Mouse (Mus musculus) liver, embryonic 12.5 days (tissue): ENCODE measurements around the gene Gas2l1. TPM values are rescaled to one million over a fixed set of nuclear protein-coding genes. Genes with fewer than 3 reads are reported as not detected.

ENCODE experiments used
- ATAC-seq: fragments of 200-750 bp; cut with Nextera tagmentation; 2 replicates; pipeline ENCODE4 v1.8.0; 2017; ENCODE audit warnings: moderate number of reproducible peaks, mild to moderate bottlenecking, moderate library complexity
- H3K27ac ChIP-seq: fragments of 300-500 bp; sonication (generic); 2 replicates; pipeline ENCODE4 v1.5.1; 2016; ENCODE audit warnings: mild to moderate bottlenecking
- H3K27me3 ChIP-seq: fragments of 300-500 bp; sonication (generic); replicated peaks from 2 replicates; pipeline ENCODE4 v1.6.1; 2016; ENCODE audit warnings: mild to moderate bottlenecking, moderate library complexity
- H3K36me3 ChIP-seq: fragments of 300-500 bp; sonication (generic); 2 replicates; pipeline ENCODE4 v1.6.1; 2016; ENCODE audit warnings: mild to moderate bottlenecking, moderate library complexity
- H3K4me1 ChIP-seq: fragments of 300-500 bp; sonication (generic); 2 replicates; pipeline ENCODE4 v1.6.1; 2016
- H3K4me2 ChIP-seq: fragments of 300-500 bp; sonication (generic); 2 replicates; pipeline ENCODE4 v1.6.1; 2016; ENCODE audit warnings: mild to moderate bottlenecking, moderate library complexity
- H3K4me3 ChIP-seq: fragments of 300-500 bp; sonication (generic); 2 replicates; pipeline ENCODE4 v1.5.1; 2016; ENCODE audit warnings: mild to moderate bottlenecking, moderate library complexity
- H3K9ac ChIP-seq: fragments of 300-500 bp; sonication (generic); 2 replicates; pipeline ENCODE4 v1.6.1; 2016; ENCODE audit warnings: mild to moderate bottlenecking, moderate library complexity
- H3K9me3 ChIP-seq: fragments of 300-500 bp; sonication (generic); replicated peaks from 2 replicates; pipeline ENCODE4 v1.6.1; 2016; ENCODE audit warnings: mild to moderate bottlenecking, moderate library complexity
- WGBS: fragments of 180-500 bp; shearing (Covaris S2); methylation state at CpG from one replicate; pipeline ENCODE4 v1.1.7; 2016; ENCODE audit not compliant: insufficient replicate concordance; 5-methylcytosine and 5-hydroxymethylcytosine counted together
- polyA plus RNA-seq: library from polyadenylated mRNA; unstranded; fragments of >200 nt; fragmentation: Nextera tagmentation; extraction: Ambion mirVana; gene quantifications from 2 replicates; pipeline ENCODE4 v1.2.1, GENCODE M21; 2016

Gas2l1 gene
- polyA plus RNA-seq, 1 experiment from 2014 or later: 37.5 TPM

DNA sequence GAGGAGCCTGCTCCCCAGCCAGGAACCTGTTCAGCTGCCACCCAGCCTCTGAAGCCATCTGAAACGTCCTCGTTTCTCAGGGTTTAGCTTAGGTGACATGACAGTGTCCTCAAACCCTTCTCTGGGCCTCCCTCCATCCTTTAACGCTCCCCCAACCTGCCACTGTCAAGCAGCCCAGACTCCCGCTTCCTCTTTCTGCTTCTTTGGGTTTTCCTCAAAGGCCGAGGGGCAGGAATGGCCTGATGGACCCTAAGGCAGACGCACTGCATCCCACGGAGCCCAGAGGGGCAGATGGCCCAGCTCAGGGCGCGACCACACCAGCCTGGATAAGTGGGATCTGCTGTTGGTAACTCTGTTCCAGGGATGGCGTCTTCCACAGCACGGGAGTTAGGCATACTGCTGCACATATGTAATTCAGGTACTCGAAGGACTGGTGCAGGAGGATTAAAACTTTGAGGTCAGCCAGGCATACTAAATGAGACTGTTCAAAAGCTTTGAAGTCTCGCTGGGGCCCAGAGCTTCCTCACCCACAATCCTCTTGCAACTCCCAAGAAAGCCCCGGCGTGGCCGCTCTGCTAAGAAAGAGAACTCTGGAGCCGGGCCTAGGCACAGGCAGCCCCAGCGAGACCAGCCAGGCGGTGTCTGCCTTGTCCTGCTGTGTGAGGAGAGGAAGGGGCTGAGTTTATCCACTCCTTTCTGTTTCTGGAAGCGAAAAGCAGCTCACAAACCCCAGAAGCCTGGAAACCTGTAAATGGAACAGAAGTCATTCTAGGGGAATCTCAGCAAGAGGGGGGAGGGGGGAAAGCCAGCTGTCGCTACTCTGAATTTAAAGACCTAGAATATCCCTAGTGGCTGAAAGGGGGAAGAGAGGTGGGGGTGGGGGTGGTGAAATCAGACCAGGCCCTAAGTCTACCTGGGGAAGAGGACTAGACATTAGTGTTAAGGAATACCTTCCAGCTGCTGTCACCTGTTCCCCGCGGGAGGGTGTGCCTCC, 8.9 kb downstream of the Gas2l1 start:
- Histone ChIP-seq H3K27me3 (peaks cover 67% of the 10 kb centered on the region), H3K9me3 (no peaks in the 10 kb centered on the region), H3K9ac (no peak overlapping the region), H3K27ac (no peak overlapping the region), H3K4me1 (peaks cover 13% of the 10 kb centered on the region), H3K36me3 (peaks cover 7% of the 10 kb centered on the region; the same call in 1 of the 2 replicates), H3K4me3 (no peak overlapping the region), H3K4me2 (no peak overlapping the region)
- ATAC-seq: no peak
- WGBS: 46% methylated on average over 23 of the region's 23 CpGs

DNA sequence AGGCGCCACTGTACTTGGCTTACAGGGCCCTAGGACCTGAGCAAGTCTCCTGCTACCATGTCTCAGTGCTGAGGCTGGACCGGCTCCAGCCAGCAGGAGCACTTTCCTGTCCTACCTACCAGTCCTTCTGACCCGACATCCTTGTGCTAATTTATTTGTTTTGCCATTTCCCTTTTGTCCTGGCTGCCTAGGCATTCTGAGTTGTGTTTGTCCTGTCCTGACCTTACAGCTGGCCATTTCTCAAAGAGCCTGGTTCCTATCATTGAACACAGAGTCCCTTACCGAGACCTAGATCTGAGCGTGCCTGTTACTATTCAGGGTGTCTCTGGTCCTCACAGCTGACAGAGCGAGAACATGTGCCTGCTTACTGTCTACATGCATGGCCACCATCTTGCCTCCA, 10.3 kb downstream of the Gas2l1 start:
- ATAC-seq: no peak
- Histone ChIP-seq H3K4me1 (peaks cover 9% of the 10 kb centered on the region), H3K27me3 (peaks cover 66% of the 10 kb centered on the region), H3K36me3 (no peaks in the 10 kb centered on the region), H3K4me3 (no peak overlapping the region), H3K4me2 (no peak overlapping the region), H3K9ac (no peak overlapping the region), H3K27ac (no peak overlapping the region), H3K9me3 (no peaks in the 10 kb centered on the region)
- WGBS: 67% methylated on average over 6 of the region's 6 CpGs

DNA sequence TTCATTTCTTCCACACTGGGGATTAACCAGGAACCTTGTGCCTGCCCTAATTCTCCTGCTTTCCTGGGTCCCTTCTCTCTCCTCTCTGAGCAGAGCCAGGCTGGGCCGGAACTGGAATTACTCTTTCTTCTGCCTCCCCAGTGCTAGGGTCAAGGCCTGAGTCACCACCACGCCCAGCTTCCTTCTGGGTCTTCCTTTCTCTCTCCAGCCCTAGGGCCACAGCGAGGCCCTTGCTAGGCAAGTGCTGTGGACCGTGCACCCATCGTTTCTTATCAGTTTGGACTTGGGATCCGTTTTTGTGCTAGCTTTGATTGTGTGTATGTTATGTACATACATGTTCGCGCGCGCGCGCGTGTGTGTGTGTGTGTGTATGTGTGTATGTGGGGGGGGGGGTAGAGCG, 11.0 kb downstream of the Gas2l1 start:
- ATAC-seq: no peak
- no peaks in the 10 kb centered on the region for H3K36me3 ChIP-seq
- H3K9me3 ChIP-seq: no peaks in the 10 kb centered on the region
- H3K4me3 ChIP-seq: no peak overlapping the region
- 73% methylated on average over 14 of the region's 14 CpGs for WGBS
- H3K4me2 ChIP-seq: no peak overlapping the region
- H3K4me1 ChIP-seq: peaks cover 9% of the 10 kb centered on the region
- H3K27me3 ChIP-seq: peaks cover 63% of the 10 kb centered on the region
- H3K9ac ChIP-seq: no peak overlapping the region
- H3K27ac ChIP-seq: no peak overlapping the region

DNA sequence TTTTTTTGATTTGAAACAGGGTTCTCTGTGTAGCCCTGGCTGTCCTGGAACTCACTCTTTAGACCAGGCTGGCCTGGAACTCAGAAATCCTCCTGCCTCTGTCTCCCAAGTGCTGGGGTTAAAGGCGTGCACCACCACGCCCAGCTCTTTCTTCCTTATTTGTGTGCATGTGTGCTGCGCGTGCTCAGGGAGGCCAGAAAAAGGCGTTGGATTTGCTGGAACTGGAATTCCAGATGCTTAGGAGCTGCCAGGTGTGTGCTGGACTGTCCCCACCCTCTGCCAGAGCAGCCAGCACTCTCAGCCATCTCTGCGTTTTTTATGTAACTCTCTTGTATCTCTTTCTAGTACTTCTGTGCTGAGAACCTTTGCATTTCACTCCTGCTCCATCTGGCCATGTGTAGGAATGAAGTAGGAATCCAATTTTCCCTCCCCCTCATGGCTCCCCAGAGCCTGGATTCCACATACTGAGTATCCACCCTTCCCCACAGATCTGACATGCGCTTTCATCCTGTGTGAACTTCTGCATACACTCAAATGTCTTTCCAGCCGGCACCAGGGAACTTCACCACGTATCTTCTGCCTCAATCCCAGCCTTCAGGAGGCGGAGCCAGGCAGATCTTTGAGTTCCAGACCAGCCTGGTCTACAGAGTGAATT, 12.8 kb downstream of the Gas2l1 start:
- H3K9ac ChIP-seq: no peak overlapping the region
- H3K4me2 ChIP-seq: no peak overlapping the region
- no peak for ATAC-seq
- no peak overlapping the region for H3K4me3 ChIP-seq
- peaks cover 44% of the 10 kb centered on the region for H3K27me3 ChIP-seq
- H3K36me3 ChIP-seq: no peaks in the 10 kb centered on the region
- H3K27ac ChIP-seq: no peak overlapping the region
- H3K4me1 ChIP-seq: peaks cover 8% of the 10 kb centered on the region
- WGBS: 64% methylated on average over 10 of the region's 10 CpGs
- no peaks in the 10 kb centered on the region for H3K9me3 ChIP-seq

DNA sequence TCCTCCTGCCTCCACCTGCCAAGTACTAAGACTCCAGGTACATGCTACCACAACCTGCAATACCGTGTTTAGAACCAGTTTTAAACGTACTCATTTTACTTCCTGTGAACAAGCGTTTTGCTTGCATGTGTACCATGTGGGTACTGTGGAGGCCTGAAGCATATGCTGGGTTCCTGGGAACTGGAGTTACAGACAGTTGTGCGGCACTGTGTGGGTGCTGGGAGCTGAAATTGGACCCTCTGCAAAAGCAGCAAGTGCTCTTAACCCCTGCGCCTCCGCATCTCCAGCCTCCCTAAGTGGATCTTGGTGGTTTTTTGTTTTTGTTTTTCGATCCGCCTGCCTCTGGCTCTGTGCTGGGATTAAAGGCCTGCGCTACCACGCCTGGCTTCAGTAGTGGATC, 13.5 kb downstream of the Gas2l1 start:
- peaks cover 39% of the 10 kb centered on the region for H3K27me3 ChIP-seq
- H3K9ac ChIP-seq: no peak overlapping the region
- H3K36me3 ChIP-seq: no peaks in the 10 kb centered on the region
- H3K4me1 ChIP-seq: peaks cover 8% of the 10 kb centered on the region
- 83% methylated on average over 10 of the region's 10 CpGs for WGBS
- H3K9me3 ChIP-seq: no peaks in the 10 kb centered on the region
- H3K4me3 ChIP-seq: no peak overlapping the region
- no peak overlapping the region for H3K27ac ChIP-seq
- no peak overlapping the region for H3K4me2 ChIP-seq
- no peak for ATAC-seq

DNA sequence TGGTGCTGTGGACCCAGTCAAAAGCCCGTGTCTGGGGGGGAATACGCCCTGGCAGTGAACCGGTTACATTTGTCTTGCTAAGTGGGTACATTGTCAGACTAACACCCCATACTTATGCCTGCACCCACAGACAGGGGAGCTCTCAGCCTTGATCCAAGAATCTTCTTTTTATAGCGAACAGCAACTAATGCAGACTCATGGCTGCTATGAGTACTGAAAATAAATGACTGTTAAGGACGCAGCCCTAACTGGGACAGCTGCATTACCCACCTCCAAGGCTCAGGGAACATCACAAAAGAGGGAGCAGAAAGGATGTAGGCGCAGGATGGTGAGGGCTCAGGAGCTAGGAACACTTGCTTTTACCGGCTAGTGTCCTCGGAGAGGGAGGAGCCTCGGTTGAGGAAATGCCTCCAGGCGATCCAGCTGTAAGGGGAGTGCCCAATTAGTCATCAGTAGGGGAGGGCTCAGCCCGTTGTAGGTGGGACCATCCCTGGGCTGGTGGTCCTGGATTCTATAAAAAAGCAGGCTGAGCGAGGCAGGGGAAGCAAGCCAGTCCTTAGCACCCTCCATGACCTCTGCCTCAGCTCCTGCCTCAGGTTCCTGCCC, 18.7 kb downstream of the Gas2l1 start:
- Histone ChIP-seq H3K36me3 (peaks cover 17% of the 10 kb centered on the region), H3K4me2 (no peak overlapping the region), H3K9me3 (no peaks in the 10 kb centered on the region), H3K9ac (no peak overlapping the region), H3K4me1 (peaks cover 8% of the 10 kb centered on the region), H3K27ac (no peak overlapping the region), H3K27me3 (peaks cover 26% of the 10 kb centered on the region), H3K4me3 (no peak overlapping the region)
- no peak for ATAC-seq
- WGBS: 41% methylated on average over 12 of the region's 12 CpGs

DNA sequence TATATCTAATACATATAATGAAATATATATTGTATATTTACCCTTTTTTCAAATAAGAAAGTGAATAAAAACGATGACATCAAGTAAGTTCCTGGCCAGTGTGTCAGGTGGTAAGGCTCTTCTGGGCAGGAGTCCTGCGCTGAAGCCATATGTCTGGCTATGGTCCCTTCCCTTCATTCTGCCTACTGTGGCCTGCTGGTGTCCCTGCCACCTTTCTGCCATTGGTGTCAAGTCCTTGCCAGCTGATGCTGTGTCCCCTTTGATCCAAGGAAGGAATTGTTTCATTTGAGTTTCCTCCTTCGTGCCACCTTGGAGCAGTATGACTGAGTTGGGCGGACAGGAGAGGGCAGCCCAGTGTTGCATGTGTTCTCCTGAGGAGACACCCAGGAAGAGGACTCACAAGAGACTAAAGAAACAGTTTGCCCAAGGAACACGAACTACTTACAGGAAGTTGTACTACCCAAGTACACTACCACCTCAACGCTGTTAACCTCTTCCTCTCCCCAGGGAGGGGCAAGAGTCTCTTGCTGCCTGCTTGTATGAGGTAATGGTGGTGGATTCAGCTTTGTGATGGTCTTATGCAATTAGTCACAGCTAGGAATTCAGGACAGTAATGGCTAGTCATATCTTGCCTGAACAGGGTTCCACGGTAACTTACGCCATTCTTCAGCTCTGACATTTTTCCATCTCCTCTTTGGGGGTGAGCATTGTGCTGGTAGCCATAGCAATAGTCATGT, 22.3 kb downstream of the Gas2l1 start:
- WGBS: 84% methylated on average over 8 of the region's 8 CpGs
- peaks cover 54% of the 10 kb centered on the region for H3K36me3 ChIP-seq
- no peak for ATAC-seq

DNA sequence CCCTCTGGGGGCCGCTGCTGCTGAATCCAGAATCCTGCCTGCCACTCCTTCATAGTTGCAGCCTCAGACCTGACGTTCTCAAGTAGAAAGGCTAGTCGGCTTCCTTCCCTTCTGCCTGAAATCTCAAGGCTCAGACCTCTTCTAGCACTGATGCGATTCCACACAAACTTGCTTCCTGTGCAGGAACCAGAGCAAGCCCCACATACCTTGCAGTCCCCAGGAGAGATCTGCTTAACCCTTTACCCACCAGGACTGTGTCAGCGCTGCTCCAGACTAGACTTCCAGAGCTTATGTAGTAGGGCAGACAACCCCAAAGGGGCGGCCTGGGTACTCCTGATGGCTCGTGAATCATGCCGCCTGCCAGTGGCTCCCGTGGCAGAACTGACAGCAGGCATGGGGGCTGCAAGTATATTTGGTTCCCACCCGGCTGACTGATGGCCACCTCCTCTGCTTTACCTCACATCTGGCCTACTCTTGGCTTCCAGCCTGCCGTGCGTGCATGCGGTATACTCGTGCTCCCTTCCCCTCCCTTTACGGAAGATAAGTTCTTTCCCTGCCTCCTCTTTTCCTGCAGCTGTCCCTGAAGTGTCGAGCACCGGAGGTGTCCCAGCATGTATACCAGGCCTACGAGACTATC, 23.9 kb downstream of the Gas2l1 start:
- Histone ChIP-seq H3K4me1 (no peaks in the 10 kb centered on the region), H3K9me3 (no peaks in the 10 kb centered on the region), H3K4me3 (no peak overlapping the region), H3K36me3 (peaks cover 69% of the 10 kb centered on the region), H3K27me3 (peaks cover 4% of the 10 kb centered on the region; the same call in 1 of the 2 replicates), H3K4me2 (no peak overlapping the region), H3K27ac (no peak overlapping the region), H3K9ac (no peak overlapping the region)
- ATAC-seq: no peak
- WGBS: 82% methylated on average over 18 of the region's 18 CpGs

More for the DNA sequence above, 22.3 kb downstream of the Gas2l1 start:
- peaks cover 8% of the 10 kb centered on the region for H3K27me3 ChIP-seq
- H3K9ac ChIP-seq: no peak overlapping the region
- no peak overlapping the region for H3K4me3 ChIP-seq
- peaks cover under 1% of the 10 kb centered on the region; the same call in 1 of the 2 replicates for H3K4me1 ChIP-seq
- H3K27ac ChIP-seq: no peak overlapping the region
- H3K9me3 ChIP-seq: no peaks in the 10 kb centered on the region
- no peak overlapping the region for H3K4me2 ChIP-seq

DNA sequence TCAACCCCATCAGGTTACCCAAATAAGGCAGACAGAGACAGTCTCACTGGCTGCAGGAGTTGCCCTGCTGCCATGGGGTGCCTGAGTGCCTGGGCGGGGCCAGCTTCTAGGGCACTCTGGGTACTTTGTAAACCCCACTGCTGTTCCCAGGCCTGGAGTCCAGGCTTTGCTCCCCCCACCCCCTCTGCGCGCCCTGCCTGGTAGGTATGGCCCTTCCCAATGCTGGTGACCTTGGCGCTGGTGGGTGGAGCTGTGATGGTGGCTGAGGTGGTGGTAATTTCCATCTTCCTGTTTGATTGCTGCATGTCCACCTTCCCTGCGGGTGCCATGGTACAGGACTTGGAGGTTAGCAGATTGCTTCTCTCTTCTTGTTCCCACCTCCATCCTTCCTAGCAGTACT, 24.5 kb downstream of the Gas2l1 start:
- no peak overlapping the region for H3K4me3 ChIP-seq
- peaks cover 76% of the 10 kb centered on the region for H3K36me3 ChIP-seq
- H3K9ac ChIP-seq: no peak overlapping the region
- H3K4me1 ChIP-seq: no peaks in the 10 kb centered on the region
- no peak for ATAC-seq
- no peak overlapping the region for H3K27ac ChIP-seq
- H3K27me3 ChIP-seq: no peaks in the 10 kb centered on the region
- WGBS: 88% methylated on average over 5 of the region's 5 CpGs
- no peaks in the 10 kb centered on the region for H3K9me3 ChIP-seq
- no peak overlapping the region for H3K4me2 ChIP-seq

DNA sequence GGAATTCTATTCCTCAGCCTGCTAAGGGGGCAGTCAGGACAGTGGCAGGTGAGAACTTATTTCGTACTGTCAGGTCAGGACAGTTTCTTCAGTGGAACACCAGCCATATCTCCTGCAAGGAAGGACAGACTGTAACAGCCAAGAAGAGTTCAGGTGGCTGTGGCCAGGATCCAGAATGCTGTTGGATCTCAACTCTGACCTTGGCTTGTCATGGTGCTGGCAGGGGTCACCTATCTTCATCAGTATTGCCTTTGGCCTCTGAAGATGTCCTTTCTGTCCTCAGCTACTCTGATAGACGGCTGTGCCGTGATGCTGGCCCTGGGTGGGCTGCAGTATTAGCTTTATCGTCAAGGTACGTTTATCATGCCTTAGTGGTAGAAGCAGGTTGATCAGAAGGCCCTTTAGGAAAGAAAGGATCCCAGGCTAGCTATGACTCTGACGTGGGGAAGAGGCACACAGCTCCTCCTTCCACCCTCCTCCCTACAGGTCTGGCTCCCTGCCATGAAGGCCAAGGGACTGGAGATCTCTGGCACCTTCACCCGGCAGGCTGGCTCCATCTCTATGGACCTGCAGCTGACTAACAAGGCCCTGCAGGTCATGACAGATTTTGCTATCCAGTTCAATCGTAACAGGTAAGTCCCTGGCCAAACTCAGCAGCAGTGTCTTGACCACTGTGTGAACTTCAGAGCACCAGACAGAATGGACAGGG, 27.8 kb downstream of the Gas2l1 start:
- 86% methylated on average over 8 of the region's 8 CpGs for WGBS
- Histone ChIP-seq H3K9me3 (no peaks in the 10 kb centered on the region), H3K9ac (no peak overlapping the region), H3K27ac (no peak overlapping the region), H3K36me3 (peaks cover 100% of the 10 kb centered on the region), H3K4me2 (no peak overlapping the region), H3K27me3 (no peaks in the 10 kb centered on the region), H3K4me3 (no peak overlapping the region), H3K4me1 (no peaks in the 10 kb centered on the region)
- no peak for ATAC-seq

DNA sequence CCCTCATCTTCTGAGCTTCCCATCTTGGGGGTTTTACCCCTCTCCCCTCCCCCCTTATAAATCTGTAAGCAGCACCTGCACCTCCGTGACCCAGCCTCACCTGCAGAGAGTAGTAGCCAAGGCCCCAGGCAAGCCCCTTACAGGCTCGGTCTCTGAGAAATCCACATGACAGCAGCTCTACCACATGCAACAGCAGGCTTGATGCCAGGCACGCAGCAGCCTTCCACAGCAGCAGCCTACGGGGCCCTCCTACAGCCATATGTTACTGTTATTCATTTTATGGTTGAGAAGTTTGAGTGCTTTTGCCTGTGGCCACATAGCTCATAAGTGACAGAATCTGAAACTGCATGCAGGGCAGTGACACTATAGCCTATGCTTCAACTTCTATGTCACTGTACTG, 29.7 kb downstream of the Gas2l1 start:
- Histone ChIP-seq H3K4me1 (0 out of 2 replicates have a peak, but pooled peaks cover 7% of the 10 kb centered on the region), H3K36me3 (peaks cover 100% of the 10 kb centered on the region), H3K9ac (no peak overlapping the region), H3K27me3 (no peaks in the 10 kb centered on the region), H3K9me3 (no peaks in the 10 kb centered on the region), H3K27ac (no peak overlapping the region), H3K4me2 (no peak overlapping the region), H3K4me3 (no peak overlapping the region)
- 89% methylated on average over 4 of the region's 4 CpGs for WGBS
- no peak for ATAC-seq
